Mouse (Mus musculus) kidney, postnatal 25 days (tissue): ENCODE measurements around the gene Tada2b.

Experiments used
- DNase-seq, 2 experiments: peaks; one replicate each; pipeline ENCODE4 v3.0.0; 2021; ENCODE audit warnings: mixed read lengths in 2 of 2

The Tada2b gene

DNA sequence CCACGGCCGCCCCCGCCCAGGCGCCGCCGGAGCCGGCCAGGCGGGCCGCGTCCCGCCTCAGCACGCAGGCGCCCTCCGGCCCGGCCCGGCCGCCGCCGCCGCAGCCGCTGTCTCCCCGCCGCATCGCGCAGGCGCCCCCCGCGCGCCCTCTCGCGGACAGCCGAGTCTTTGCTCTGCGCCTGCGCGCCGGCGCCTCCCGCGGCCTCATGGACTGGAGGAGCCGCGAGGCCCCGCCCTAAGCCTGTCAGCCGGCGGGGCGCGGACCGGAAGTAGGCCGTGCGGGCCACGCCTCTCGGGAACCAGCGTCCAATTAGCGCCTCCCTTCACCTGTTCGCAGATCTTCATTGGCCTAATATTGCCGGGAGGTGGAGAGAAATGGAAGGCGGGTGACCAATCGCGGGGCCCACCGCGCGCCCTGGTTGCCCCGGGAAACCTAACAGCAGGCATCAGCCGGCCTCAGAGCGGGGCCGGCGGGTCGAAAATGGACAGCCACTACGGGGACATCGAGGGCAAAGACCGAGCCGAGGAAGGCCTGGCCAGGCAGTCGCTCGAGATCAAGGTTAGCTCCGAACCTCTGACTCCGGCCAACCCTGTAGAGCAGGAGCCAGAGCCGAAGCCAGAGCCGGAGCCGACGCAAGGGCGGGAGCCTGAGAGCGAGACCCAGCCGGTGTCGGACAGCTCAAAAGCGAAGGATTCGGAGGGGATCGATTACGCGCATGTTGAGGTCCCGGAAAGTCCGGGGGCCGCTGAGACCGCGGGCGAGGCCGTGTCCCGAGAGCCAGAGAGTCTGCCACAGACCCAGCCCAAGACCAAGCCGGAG is at the start of gene Tada2b, which contains the start of gene Ccdc96:
Tada2b (minus strand) TSS at position 115 of the 820 bp plus-strand sequence.
Ccdc96 (plus strand) TSS at position 418 of the 820 bp plus-strand sequence.
- peak; percentile 97 to 99 for DNase-seq

DNA sequence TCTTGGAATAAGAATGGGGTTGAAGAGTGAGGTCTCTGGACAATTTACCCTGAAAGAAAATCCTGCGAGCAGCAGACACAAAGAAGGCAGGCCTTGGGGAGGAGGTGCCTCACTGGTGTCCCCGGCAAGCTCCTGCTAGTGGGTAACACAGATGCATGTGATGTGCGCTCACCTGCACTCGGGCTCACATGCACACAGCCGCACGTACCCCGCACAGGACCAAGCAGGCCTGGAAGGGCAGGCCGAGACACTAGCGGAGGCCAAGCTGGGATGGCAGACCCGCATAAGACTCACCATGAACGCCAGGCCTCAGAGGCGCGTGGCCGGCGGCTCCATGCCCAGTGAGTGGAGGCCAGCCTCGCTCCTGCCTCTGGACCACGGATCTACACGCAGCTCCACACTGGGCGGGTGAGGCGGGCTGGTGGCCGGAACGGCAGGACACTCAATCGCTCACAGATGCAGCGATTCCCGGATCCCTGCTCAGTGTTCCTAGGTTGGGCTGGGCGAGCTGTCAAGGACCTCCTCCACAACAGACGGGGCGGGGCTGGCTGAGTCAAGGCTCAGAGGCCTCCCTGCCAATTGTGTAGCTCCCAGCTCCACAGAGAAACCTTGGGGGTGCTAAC is 46.2 kb upstream of the Tada2b start:
- peak; percentile 97 to 98 for DNase-seq

DNA sequence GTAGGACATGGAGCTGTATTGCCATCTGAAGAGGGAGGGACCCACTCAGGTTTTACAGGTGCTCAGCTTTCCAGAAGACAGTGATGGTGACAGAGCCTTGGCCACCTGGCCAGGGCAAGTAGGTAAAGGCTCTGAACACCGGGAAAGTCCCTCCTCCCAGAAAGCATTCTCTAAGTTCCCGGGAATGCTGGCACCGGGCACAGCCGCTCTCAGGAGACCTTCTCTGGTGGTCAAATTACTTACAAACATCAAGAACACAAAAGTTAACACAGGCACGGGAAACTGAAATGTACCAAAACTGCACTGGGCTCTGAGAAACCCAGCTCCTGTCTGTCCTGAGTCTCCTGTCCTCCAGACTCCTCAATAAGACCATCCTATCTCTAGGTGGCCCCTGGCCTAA is 45.6 kb upstream of the Tada2b start:
- no peak for DNase-seq

DNA sequence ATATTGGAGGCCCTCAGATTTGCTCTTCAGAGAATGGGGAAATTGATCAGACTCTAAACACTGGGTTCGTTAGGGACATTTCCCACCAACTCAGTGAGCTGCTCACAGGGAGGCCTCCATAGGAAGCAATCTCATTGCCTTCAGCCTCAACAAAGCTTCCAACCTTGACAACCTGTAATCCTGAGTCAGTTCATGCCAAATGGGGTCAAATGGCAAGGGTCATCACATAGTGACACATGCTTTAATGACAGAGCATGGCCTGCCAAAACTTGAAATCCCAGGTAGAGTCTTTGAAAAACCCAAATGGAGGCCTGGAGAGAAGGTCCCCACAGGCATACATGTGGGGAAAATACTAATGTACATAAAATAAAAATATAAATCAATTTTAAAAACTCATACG is 42.8 kb upstream of the Tada2b start:
- no peak for DNase-seq

DNA sequence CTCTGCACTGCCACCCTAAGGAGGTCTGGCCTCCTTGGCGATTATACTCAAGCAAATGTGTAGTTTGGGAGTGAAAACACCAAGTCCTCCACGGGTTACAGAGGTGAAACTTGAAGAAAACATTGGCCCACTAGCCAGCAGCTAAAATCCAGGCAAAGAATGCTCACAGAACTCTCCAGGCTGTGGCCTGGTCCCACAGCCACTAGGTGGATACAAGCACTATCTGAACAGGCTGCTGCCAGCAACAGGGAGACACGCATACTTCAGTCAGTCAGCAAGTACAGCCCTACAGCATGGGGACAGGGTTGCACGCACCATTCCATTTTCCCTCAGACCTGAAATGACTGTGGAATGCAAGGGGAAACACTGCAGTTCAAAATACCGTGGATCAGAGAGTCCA is 42.2 kb upstream of the Tada2b start:
- DNase-seq, result peak in 1 of 2 experiments; percentile 25

DNA sequence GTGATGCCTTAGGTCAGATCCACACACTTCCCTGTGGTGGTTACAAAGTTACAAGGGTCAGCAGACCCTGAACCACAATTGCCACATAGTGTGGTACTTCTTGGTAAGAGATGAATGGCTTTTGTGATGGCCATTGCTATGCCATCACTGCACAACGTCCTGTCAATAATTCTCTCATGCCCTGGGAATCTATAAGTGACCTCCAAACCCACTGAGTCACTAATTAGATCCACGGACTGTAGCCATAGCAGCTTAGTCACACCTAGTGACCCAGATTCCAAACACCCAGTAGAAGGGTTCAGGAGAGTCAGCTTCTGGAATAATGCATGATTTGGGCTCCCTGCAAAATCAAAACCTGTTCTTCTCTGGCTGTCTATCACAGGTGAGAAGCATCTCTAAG is 41.1 kb upstream of the Tada2b start:
- DNase-seq, result no peak

DNA sequence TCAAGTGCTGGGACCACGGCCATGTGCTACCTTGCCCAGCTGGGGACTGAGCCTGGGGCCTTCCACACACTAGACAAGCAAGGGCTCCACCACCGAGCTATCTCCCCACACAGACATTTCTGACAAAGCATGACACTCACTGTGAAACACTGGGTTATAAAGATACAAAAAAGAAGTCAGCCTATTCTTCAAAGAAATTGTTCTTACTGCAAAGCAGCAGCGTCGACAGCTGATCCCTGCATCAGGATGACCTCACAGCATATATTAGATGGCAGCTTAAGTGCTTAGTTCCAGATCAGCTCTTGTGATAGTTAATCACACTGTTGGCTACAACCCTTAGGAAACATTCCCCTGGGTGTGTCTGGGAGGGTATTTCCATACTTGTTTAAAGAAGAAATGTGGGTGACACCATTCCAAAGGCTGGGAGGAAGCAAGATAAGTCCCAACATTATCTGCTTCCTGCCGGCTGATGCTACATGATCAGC is 39.2 kb upstream of the Tada2b start:
- DNase-seq, result no peak

DNA sequence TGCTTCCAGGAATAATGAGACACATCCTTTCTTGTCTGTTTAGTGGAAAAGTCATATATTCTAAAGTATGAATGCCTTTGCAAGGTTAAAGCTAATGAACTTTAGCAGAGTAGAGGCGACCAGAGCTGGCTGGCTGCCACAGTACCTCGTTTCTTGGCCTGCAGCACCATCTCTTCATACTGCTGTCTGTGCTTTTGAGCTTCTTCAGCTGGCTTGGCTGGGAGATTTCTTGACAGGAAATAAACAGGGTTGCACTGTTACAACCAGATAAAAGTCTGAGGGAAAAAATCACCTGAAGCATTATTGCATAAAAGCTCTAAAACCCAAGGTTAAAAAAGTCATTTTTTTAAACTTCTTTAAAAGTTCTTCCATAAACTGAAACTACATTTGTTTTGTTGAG is 38.7 kb upstream of the Tada2b start:
- peak; percentile 78 for DNase-seq

DNA sequence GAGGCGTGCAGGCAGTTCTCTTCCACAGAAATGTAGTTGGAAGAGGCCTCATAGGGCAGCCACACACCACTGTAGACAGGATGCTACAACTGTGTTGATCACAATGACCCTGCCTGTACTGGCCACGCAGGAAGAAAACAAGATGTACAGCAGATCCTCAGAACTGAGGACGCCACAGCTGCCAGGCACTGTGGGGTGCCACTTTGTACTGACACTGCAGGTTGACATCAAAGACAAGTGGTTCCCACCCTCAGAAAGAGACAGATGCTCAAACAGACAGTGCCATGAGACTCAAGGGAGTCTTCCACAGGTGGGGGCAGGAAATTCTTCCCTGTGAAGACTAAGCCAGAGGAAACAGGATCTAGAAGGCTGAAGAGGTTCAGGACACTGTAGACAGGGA is 35.7 kb upstream of the Tada2b start:
- no peak for DNase-seq

DNA sequence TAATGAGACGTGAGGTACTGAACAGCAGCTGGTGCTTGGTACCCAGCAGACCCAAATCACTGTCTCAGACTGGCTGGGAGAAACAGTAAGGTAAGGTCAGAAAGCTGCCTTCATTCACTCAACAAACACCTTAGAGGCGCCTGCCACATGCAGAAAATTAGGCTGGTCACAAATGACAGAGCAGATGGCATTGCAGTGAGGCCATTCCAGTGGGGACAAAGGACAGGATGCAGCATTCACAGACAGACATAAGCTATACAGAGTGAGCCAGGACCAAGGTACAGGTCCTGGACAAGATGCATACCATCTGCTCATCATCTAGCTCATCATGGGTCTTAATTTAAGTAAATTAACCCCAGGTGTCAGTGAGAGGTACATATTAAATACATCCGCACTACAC is 33.5 kb upstream of the Tada2b start:
- no peak for DNase-seq

DNA sequence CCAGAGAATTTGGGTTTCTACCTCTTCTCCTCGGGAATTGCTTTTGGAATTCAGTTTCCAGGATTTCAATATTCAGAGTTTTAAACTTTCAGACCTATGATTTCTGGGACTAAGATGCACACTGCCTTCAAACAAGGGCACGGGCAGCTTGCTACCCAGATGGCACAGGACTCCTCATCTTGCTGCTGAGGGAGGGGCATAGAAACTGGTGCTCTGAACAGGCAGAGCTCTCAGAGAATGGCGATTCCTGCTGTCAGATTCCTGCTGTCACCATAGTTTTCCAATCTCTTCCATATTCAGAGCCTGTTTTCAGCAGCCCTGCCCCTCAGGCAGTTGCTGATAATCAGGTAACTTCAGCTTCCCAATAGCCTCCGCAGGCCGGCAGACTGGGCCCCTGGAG is 31.5 kb upstream of the Tada2b start:
- DNase-seq, result no peak

DNA sequence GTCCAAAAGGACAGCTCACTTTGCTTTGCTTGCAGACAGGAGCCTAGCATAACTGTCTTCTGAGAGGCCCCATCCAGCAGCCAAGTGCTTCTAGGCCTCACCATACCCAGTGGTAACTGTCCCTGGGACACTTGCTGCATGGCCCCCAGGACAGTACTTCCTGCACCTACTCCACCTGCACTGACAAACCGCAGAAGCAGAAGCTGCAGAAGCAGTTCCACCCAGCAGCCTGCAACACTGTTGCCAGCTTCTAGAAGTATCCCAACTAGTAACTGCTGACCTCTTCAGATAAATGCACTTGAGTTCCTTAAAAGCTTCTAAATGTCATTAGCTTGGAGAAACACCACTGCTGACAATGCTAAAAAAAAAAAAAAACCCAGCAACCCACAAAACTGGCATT is 31.0 kb upstream of the Tada2b start:
- no peak for DNase-seq

DNA sequence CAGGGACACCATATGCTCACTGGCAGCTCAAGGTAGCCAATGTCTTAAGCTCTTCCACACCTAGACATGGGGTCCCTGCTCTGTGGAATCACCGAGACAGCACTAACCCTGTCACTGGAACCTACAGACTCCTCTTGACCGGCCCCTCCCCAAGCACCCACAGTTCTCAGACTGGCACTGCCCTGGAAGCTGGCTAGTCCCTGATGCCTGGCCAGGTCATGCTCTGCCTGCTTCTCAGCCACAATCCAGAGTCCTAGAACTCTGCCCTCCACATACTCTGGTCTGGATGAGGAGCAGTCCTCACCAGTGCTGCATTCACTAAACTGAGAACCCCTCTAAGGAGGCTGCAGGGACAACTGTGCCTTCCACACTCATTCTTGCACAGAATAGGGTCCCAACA is 26.9 kb upstream of the Tada2b start:
- peak; percentile 30 to 70 for DNase-seq

DNA sequence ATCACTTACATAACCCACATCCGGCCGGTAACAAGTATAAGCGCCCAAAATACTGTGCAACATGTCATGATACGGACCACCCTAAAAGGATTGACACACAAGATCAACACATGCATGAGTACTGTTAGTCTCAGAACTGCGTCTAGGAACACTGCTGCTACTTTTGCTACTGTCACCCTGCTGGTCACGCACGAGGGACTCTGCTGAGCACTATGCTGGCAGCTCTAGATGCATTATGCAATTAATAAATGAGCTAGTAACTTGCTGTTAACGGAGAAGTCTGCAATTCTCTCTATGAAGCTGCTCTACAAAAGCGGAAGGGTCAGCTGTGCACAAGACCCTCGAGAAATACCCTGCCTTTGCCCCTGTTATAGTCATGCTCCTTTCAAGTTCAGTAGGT is 24.3 kb upstream of the Tada2b start:
- peak; percentile 35 to 64 for DNase-seq

DNA sequence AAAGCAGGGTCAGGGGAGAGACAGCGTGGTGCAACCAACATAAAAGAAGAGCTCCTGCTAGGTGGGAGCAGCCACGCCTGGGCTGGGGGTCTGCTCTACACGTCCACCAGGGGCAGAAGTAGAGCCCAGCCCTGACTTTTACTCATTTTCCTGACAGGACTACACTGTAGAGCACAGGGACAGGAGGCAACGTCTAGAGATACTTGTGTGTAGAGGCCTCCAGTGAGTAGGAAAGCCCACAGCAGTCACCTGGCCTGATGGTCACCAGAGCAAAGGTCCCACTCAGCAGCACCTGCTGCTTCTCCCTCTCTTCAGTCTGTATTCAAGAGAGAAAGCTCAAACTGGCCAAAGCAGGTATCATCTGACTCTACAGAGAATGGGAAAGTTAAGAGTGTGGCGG is 21.6 kb upstream of the Tada2b start:
- no peak for DNase-seq

DNA sequence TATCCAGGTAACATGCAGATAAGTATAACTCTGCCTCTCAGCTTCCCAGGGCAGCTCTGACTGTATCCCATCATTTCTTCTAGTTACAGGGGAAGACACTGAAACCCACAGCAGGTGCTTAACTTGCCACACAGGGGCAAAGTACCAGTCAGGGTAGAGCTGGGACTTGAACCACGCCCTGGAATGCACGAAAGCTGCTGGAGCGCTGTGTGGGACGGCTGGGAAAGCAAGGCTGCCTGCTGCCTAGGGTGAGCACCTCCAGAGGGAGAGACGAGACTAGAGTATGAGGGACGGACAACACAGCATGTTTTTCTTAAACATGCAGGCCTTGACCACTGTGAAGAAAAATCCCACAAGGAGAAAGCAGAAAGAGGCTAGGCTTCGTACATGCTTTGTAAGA is 21.1 kb upstream of the Tada2b start:
- no peak for DNase-seq

DNA sequence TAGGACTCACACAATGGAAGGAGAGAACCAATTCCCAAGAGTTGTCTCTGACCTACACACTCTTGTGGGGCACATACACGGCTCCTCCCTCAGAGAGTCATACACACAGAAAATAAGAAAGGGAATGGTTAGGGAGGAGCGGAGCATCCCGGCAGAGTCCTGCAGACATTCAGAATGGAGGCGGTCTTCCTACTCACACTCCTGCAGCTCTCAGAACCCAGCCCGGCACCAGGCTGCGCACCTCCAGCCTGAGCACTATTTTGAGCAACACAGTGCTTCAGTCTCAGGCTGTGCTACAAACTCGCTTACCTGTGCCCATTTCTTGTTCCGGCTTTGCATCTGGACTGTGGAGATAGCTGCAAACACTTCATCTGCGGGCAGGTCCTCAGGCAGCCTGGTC is 10.6 kb upstream of the Tada2b start:
- no peak for DNase-seq

DNA sequence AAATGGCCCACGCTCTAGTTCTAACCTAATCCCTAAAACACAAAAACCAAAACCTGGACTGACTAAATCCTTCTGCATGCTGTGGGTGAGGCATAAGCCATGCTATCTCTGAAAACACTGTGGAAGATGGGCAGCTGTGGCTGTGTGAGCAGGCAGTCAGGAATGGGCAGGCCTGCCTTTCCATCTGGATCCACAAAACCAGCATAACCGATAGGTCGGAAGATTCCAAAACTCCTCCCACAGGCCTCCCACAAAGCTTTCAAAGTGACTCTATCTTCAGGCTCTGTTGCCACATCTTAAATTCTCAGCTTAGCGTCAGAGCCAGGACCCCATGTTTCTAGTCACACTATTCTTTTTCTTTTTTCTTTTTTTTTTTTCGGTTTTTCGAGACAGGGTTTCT is 9.8 kb upstream of the Tada2b start:
- DNase-seq, result no peak

DNA sequence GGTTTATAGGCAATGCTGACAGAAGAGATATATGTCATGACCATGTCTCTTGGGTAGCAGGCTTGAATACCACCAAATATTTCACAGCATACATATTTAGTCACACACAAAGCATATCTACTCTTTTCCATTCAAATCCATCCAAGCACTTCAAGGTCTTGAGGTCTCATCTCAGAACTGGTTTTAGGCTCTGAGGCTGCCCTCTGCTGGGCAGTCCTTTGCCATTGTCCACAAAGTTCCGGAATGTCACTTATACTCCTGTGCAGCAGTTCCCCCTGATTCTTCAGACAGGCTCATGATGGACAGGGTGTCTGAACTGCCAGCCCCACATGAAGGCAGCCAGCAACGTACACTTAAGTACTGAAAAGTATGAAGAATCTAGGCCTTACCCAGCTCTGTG is 5.1 kb upstream of the Tada2b start:
- peak; percentile 62 to 63 for DNase-seq

DNA sequence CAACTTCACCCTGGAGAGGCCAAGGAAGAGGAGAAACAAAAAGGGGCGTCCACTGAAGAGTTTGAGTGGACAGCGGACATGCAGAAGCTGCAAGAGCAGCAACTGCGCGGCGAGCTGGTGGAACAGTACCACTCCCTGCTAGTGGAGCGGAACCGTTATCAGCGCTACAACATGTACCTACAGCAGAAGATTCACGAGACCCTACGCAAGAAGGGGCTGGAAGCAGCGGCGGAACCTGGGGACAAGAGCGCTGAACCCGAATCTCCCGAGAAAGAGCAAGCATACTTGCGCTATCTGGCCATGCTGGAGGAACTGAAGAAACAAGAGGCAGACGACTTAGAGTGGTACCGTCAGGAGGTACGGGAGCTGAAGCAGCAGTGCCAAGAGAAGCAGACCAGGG is 1.2 kb upstream of the Tada2b start:
- DNase-seq, result no peak

DNA sequence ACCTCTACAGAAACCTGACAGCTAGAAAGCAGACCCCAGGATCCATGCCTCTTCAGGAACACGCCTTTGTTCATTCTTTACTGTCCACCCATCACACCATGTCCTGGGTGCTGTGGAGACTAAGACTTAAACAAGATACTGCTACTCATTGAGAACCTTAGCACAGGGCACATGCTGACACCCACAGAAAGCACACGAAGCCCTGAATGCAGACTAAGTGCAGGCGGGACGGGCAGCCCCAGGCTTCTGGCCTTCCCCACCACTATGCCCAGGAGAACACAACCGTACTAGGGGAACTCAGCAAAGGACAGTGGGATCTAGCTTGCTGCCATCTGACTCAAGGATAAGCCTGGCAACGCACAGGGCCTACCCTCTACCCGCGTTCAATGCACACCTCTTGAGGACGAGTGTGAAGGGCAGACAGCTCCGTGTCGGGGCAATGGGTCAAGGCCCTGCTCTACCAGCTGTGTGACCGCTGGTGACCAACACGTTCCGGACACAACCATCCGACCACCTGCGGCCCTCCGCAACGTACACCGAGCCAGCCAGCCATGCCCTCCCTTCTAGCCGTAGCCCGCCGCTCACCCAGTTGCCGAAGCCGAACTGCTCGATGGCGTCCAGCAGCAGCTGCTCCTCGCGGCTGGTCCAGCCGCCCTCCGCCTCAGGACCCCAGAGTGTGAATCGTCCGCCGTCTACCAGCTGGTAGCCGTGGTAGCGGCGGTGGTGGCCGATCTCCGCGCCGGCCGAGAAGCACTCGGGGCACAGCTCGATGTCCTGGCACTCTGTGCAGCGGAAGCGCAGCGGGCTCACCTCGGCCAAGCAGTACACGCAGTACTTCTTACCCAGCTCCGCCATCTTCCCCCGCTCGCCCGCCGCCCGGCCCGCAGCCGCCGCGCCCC is 633 bp downstream of the Tada2b start:
- peak; percentile 31 to 75 for DNase-seq

DNA sequence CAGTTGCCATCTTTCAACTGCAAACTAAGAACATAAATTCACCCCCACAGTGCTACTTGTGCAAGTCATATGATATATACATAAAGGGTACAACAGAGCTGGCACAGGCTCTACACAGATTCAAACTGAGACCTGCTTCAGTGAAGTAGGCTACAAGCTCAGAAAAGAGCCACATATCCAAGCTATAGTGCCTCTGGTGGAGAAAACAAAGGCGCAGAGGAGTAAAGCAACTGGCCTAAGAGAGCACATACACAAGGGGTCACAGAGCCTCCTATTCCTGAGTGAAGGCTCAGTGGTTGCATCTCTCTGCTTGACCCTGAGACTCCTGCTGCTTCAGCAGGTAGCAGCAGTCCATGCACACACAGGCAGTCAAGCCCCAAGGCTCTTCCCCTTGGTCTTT is 3.0 kb downstream of the Tada2b start:
- no peak for DNase-seq

DNA sequence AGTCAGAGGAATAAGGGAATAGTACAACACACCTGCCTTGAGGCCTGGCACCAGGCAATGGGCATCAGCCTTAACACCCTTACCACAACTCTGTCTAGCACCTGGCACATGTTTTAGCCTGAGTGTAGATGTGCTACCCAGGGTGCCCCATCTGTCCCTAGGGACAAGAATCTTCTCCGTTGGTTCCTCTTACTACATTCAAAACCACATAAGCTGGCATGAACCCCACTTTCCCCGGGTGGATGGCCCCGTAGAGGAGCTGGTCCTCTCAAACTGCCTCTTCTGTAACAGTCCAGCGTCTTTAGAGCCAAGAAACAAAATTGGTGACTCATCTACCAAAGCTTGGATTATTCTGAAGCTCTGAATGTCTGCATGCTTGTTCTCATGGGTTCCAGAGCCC is 3.7 kb downstream of the Tada2b start:
- DNase-seq, result no peak
